Mouse (Mus musculus) mesoderm, embryonic 11.5 days (tissue): ENCODE results near the gene Tha1.

Experiments used
- DNase-seq: peaks from one replicate; pipeline ENCODE4 v3.0.0-alpha.2; 2012; ENCODE audit warnings: low read depth, low spot score

The Tha1 gene

GRCm38 (mm10) chr11:117881787-117882186, 8.5 kb upstream of the Tha1 start:
- no peak for DNase-seq

GRCm38 (mm10) chr11:117880977-117881358, 7.7 kb upstream of the Tha1 start:
- DNase-seq = no peak

GRCm38 (mm10) chr11:117880336-117880976, 7.2 kb upstream of the Tha1 start:
- DNase-seq = no peak

- no peak for DNase-seq
These were observed 6.4 kb upstream of the Tha1 start for GRCm38 (mm10) chr11:117879676-117880075.

GRCm38 (mm10) chr11:117878892-117879291, 5.6 kb upstream of the Tha1 start:
- no peak for DNase-seq

- DNase-seq = no peak
These were observed 4.8 kb upstream of the Tha1 start for GRCm38 (mm10) chr11:117877917-117878745.

- DNase-seq = no peak
These were observed 2.4 kb upstream of the Tha1 start for GRCm38 (mm10) chr11:117875681-117876080.

GRCm38 (mm10) chr11:117874419-117874818, 1.1 kb upstream of the Tha1 start:
- no peak for DNase-seq

GRCm38 (mm10) chr11:117871911-117872584, 1.2 kb downstream of the Tha1 start:
- no peak for DNase-seq

- no peak for DNase-seq
These were observed 1.9 kb downstream of the Tha1 start for GRCm38 (mm10) chr11:117871376-117871775.

GRCm38 (mm10) chr11:117870688-117871365, 2.5 kb downstream of the Tha1 start:
- DNase-seq = peak; percentile 88

- no peak for DNase-seq
These were observed 7.3 kb downstream of the Tha1 start for GRCm38 (mm10) chr11:117865988-117866387.

GRCm38 (mm10) chr11:117864805-117865204, 8.5 kb downstream of the Tha1 start:
- DNase-seq = no peak

- DNase-seq = no peak
These were observed 10.0 kb downstream of the Tha1 start for GRCm38 (mm10) chr11:117863174-117863856.

GRCm38 (mm10) chr11:117860601-117861000, 12.7 kb downstream of the Tha1 start, which contains the start of gene Tmem235:
Gene Tmem235, plus strand, starts transcription at chr11:117860752.
- DNase-seq = no peak

- DNase-seq = no peak
These were observed 14.9 kb downstream of the Tha1 start for GRCm38 (mm10) chr11:117858392-117858791.

- DNase-seq = no peak
These were observed 15.8 kb downstream of the Tha1 start for GRCm38 (mm10) chr11:117857462-117857861.

GRCm38 (mm10) chr11:117855975-117856374, 17.3 kb downstream of the Tha1 start:
- DNase-seq = no peak

GRCm38 (mm10) chr11:117855360-117855759, 17.9 kb downstream of the Tha1 start:
- DNase-seq = no peak

GRCm38 (mm10) chr11:117854241-117854640, 19.0 kb downstream of the Tha1 start:
- DNase-seq = no peak

- DNase-seq = no peak
These were observed 20.4 kb downstream of the Tha1 start for GRCm38 (mm10) chr11:117852875-117853274.
